Mouse (Mus musculus) erythroblast, embryonic 14.5 days (primary cell): ENCODE results near the gene Nt5c1a. TPM values are rescaled to one million over a fixed set of nuclear protein-coding genes. Genes with fewer than 3 reads are reported as not detected.

Source experiments
- H3K27me3 ChIP-seq: 2 replicates; pipeline ENCODE4 v1.6.1; 2012; ENCODE audit warnings: inconsistent platforms; ENCODE audit not compliant: control insufficient read depth
- H3K36me3 ChIP-seq: 2 replicates; pipeline ENCODE4 v1.6.1; 2012; ENCODE audit warnings: mild to moderate bottlenecking, inconsistent platforms; ENCODE audit not compliant: control insufficient read depth
- H3K4me1 ChIP-seq: 2 replicates; pipeline ENCODE4 v1.6.1; 2012; ENCODE audit warnings: inconsistent platforms; ENCODE audit not compliant: control insufficient read depth
- H3K4me3 ChIP-seq: replicated peaks from 2 replicates; pipeline ENCODE3; 2012; ENCODE audit warnings: moderate library complexity, mild to moderate bottlenecking, inconsistent platforms
- H3K9me3 ChIP-seq: 2 replicates; pipeline ENCODE4 v1.6.1; 2012; ENCODE audit warnings: low read length, inconsistent platforms, mixed read lengths; ENCODE audit not compliant: control insufficient read depth
- GATA1 ChIP-seq: IDR thresholded peaks from 2 replicates; pipeline ENCODE4 v1.6.1; 2012; ENCODE audit warnings: low read length, inconsistent platforms, mixed read lengths
- TAL1 ChIP-seq: IDR thresholded peaks from 3 replicates; pipeline ENCODE4 v1.6.1; 2012; ENCODE audit warnings: low read length, inconsistent platforms, mixed read lengths
- polyA plus RNA-seq: library from polyadenylated mRNA; stranded (reverse); fragments of >175 nt; gene quantifications from 2 replicates; pipeline ENCODE4 v1.2.3, GENCODE M21; 2012

The Nt5c1a gene
- polyA plus RNA-seq, 1 experiment: not detected

DNA sequence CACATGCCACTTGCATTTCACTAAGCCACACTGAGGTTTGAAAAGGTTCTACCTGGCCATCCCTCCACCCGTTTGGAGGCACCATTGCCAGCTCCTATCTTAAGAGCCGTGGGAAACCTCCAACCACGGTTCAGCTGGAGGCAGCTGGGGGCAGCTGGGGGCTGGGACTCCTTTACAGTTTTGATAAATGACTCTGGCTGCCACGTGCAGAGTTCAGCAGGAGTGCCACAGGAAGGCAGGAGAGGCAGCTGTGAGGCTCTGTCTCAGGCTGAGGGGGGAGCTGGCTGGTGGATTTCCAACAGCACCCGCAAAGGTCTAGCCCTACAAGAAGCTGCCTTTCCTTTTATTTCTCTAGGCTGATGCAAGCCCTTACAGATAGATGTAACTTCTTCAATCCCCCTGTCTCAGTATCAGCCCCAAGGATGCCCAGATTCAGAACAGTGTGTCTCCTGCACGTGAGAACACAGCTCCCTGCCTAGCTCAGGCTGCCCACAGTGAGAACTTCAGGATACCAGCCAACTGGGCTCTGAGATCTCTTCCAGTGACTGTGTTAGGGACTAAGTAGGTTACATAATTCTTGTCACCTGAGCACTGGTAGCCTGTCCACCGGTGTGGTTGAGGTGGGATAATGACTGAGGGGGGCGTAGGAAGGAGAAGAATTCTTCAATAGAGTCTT lies 58.9 kb downstream of the Nt5c1a start:
- H3K36me3 ChIP-seq: no peaks in the 10 kb centered on the region
- TF ChIP-seq TAL1 (no peak), GATA1 (no peak)
- no peak overlapping the region for H3K4me3 ChIP-seq
- peaks cover 16% of the 10 kb centered on the region for H3K27me3 ChIP-seq
- no peaks in the 10 kb centered on the region for H3K9me3 ChIP-seq
- H3K4me1 ChIP-seq: no peaks in the 10 kb centered on the region

DNA sequence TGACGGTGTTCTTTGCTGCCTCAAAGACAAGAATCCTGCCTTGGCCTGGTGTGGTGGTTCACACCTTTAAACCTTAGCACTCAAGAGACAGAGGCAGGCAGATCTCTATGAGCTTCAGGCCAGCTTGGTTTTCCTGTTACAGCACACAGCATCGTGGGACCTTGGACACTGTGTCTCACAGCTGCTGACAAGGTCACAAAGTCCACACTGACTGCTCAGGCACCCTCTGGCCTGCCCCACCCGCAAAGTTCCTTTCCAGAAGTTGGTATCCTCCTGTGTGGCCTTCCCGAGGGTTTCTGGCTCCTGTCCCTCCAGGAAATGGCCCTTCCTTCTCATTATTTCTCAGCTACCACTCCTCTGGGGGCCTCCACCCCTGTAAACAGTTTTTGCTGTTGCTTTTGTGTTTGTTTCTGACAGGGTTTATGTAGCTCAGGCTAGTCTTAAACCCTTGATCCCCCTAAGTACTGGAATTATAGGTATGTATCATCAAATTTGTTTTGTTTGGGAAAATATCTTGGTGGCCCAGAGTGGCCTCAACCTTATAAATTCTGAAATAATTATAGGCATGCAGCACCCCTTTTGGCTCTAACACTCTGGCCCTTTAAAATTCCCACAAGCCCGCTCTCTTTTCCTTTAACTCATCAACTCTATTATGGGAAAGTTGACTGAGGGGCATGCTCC lies 60.6 kb downstream of the Nt5c1a start, which contains the start of gene Pabpc4:
Pabpc4 (plus strand) TSS at position 631 of the 681 bp plus-strand sequence.
- Histone ChIP-seq H3K27me3 (peaks cover 16% of the 10 kb centered on the region), H3K4me3 (no peak within 1 kb of the TSS), H3K4me1 (no peaks in the 10 kb centered on the region), H3K9me3 (no peaks in the 10 kb centered on the region), H3K36me3 (no peaks in the 10 kb centered on the region)
- no peak for TF ChIP-seq TAL1
- TF ChIP-seq GATA1: no peak

Other genes starting within 250 kb of the Nt5c1a start
- gene Mfsd2a, start 240.3 kb upstream of the Nt5c1a start, polyA plus RNA-seq: not detected in 2 replicates
- gene Mycl, start 205.9 kb upstream of the Nt5c1a start, polyA plus RNA-seq: 0.02 TPM in 1 of 2 replicates, not detected in the other
- 0.04 TPM in 1 of 2 replicates, not detected in the other for gene Trit1, start 184.9 kb upstream of the Nt5c1a start, polyA plus RNA-seq
- not detected in 2 replicates for gene Bmp8b, start 96.3 kb upstream of the Nt5c1a start, polyA plus RNA-seq
- not detected in 2 replicates for gene Oxct2b, start 85.2 kb upstream of the Nt5c1a start, polyA plus RNA-seq
- 0.44 and 0.53 TPM in 2 replicates for gene Ppie, start 61.6 kb upstream of the Nt5c1a start, polyA plus RNA-seq
- not detected in 2 replicates for gene Hpcal4, start 18.3 kb upstream of the Nt5c1a start, polyA plus RNA-seq
- not detected in 2 replicates for gene Heyl, start 32.1 kb downstream of the Nt5c1a start, polyA plus RNA-seq
- 693 and 748 TPM in 2 replicates for gene Pabpc4, start 60.8 kb downstream of the Nt5c1a start, polyA plus RNA-seq
- gene Oxct2a, start 122.1 kb downstream of the Nt5c1a start, polyA plus RNA-seq: not detected in 2 replicates
- not detected in 2 replicates for gene Bmp8a, start 141.7 kb downstream of the Nt5c1a start, polyA plus RNA-seq